Mouse (Mus musculus) left cerebral cortex, adult 2 months (tissue): ENCODE measurements at regions not wholly inside any gene's neighbourhood (a gene's known extent, or its start where the extent isn't known, plus 50 kb on each side); places are given as distances from the start of the nearest gene placed in this dataset.
"Not testable (repeated sequence)": the region's sequence is repeated elsewhere in the genome, so short reads cannot be mapped to it uniquely, and the experiment has no call there.

Source experiments
- DNase-seq, 2 experiments: peaks; one replicate each; pipeline ENCODE4 v3.0.0; 2021 to 2022; ENCODE audit warnings: low spot score in 2 of 2, mixed read lengths in 1 of 2; ENCODE audit errors: extremely low spot score in 1 of 2
- H3K27ac ChIP-seq: fragments of 200-600 bp; 2 replicates; pipeline ENCODE4 v1.8.1; 2022
- H3K4me3 ChIP-seq: fragments of 200-600 bp; 2 replicates; pipeline ENCODE4 v1.8.1; 2022
- CTCF ChIP-seq: fragments of 200-600 bp; IDR thresholded peaks from 2 replicates; pipeline ENCODE4 v1.8.1; 2022; ENCODE audit warnings: antibody characterized with exemption, mild to moderate bottlenecking, moderate library complexity
- intact Hi-C: fragments of 180-260 bp; cut with DNase I; formaldehyde crosslinking; loops from one replicate; pipeline ENCODE4 v1.15.1; 2025

- no peak overlapping the region for H3K27ac ChIP-seq
- DNase-seq, result no peak
- intact Hi-C loops, result no loop called here
- no peak for TF ChIP-seq CTCF
- H3K4me3 ChIP-seq, result no peak overlapping the region
These were observed 498.9 kb downstream of the Tns1 start for GRCm38 (mm10) chr1:73625365-73625764.

GRCm38 (mm10) chr1:73621121-73621520 lies 503.1 kb downstream of the Tns1 start:
- H3K4me3 ChIP-seq, DNase-seq, intact Hi-C loops, H3K27ac ChIP-seq: not testable (repeated sequence)

GRCm38 (mm10) chr1:73618551-73619170 lies 505.6 kb downstream of the Tns1 start:
- DNase-seq, result peak; percentile 31 to 38
- intact Hi-C loops, result loop anchor here (1.0 to 5.0 kb wide), 5 partner anchors 209 to 901 kb away; no protein-coding TSS in a partner anchor
- Histone ChIP-seq H3K27ac (no peak overlapping the region), H3K4me3 (no peak overlapping the region)
- TF ChIP-seq CTCF, result peak; percentile 71

- no peak overlapping the region for H3K27ac ChIP-seq
- intact Hi-C loops, result no loop called here
- peak in 1 of 2 experiments; percentile 12 for DNase-seq
- TF ChIP-seq CTCF, result no peak
- no peak overlapping the region for H3K4me3 ChIP-seq
These were observed 530.4 kb downstream of the Tns1 start for GRCm38 (mm10) chr1:73593653-73594385.

- Histone ChIP-seq H3K4me3 (no peak overlapping the region), H3K27ac (no peak overlapping the region)
- DNase-seq, result no peak
- intact Hi-C loops, result no loop called here
- no peak for TF ChIP-seq CTCF
These were observed 532.7 kb downstream of the Tns1 start for GRCm38 (mm10) chr1:73591342-73592099.

GRCm38 (mm10) chr1:73579680-73580079 lies 544.6 kb downstream of the Tns1 start:
- Histone ChIP-seq H3K27ac (no peak overlapping the region), H3K4me3 (no peak overlapping the region)
- intact Hi-C loops, result no loop called here
- TF ChIP-seq CTCF, result no peak
- DNase-seq, result no peak

- no peak overlapping the region for H3K4me3 ChIP-seq
- intact Hi-C loops, result no loop called here
- no peak overlapping the region for H3K27ac ChIP-seq
- no peak for TF ChIP-seq CTCF
- DNase-seq, result no peak
These were observed 547.2 kb downstream of the Tns1 start for GRCm38 (mm10) chr1:73577019-73577418.

- intact Hi-C loops, result no loop called here
- DNase-seq, result no peak
- no peak for TF ChIP-seq CTCF
- Histone ChIP-seq H3K27ac (no peak overlapping the region), H3K4me3 (no peak overlapping the region)
These were observed 548.6 kb downstream of the Tns1 start for GRCm38 (mm10) chr1:73575694-73576093.

- intact Hi-C loops, result no loop called here
- TF ChIP-seq CTCF, result no peak
- no peak for DNase-seq
- Histone ChIP-seq H3K4me3 (no peak overlapping the region), H3K27ac (no peak overlapping the region)
These were observed 553.3 kb downstream of the Tns1 start for GRCm38 (mm10) chr1:73570944-73571343.

GRCm38 (mm10) chr1:73566770-73567169 lies 551.1 kb upstream of the Tnp1 start:
- TF ChIP-seq CTCF, result no peak
- no peak overlapping the region for H3K27ac ChIP-seq
- DNase-seq, result no peak
- H3K4me3 ChIP-seq, result no peak overlapping the region
- intact Hi-C loops, result no loop called here

- intact Hi-C loops, result no loop called here
- H3K4me3 ChIP-seq, result no peak overlapping the region
- H3K27ac ChIP-seq, result no peak overlapping the region
- no peak for TF ChIP-seq CTCF
- no peak for DNase-seq
These were observed 544.9 kb upstream of the Tnp1 start for GRCm38 (mm10) chr1:73560594-73560993.

- intact Hi-C loops, result no loop called here
- no peak for TF ChIP-seq CTCF
- Histone ChIP-seq H3K27ac (no peak overlapping the region), H3K4me3 (no peak overlapping the region)
- DNase-seq, result no peak
These were observed 532.2 kb upstream of the Tnp1 start for GRCm38 (mm10) chr1:73547877-73548276.
